Mouse (Mus musculus) ES-Bruce4 (cell line): Measurements from ENCODE around the gene Hdac9.

Experiments used
- CTCF ChIP-seq: IDR thresholded peaks from one replicate; pipeline ENCODE4 v1.8.1; 2011; ENCODE audit warnings: low read depth, low read length
- POLR2A ChIP-seq: IDR thresholded peaks from one replicate; pipeline ENCODE4 v1.8.1; 2011; ENCODE audit warnings: low read length; ENCODE audit not compliant: insufficient read depth

DNA sequence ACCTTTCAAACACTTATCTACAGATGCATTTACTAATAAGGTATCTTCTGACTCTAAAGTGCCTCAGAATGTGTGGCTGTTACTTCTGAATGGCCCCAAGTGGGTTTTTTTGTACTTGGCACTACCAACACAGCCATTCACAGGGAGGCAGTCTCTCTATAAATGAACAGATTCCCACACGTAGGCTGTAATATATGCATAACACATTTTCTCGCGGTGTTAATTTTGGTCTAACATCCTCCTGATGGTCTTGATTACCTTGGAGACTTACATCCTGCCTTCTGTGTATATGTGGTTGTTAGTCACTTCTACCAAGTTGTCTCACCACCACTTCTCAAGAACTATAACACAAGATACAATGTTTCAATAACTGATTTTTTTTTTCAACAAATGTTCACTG lies 419.2 kb downstream of the Hdac9 start:
- TF ChIP-seq CTCF, result no peak
- TF ChIP-seq POLR2A, result no peak
